Mouse (Mus musculus) heart, adult 2 months (tissue): ENCODE measurements at regions not wholly inside any gene's neighbourhood (a gene's known extent, or its start where the extent isn't known, plus 50 kb on each side); places are given as distances from the start of the nearest gene placed in this dataset.

Experiments
- CTCF ChIP-seq: fragments of 200-600 bp; IDR thresholded peaks from 2 replicates; pipeline ENCODE4 v1.8.1; 2022; ENCODE audit warnings: antibody characterized with exemption, mild to moderate bottlenecking, moderate library complexity
- EP300 ChIP-seq: fragments of 200-500 bp; IDR thresholded peaks from 2 replicates; pipeline ENCODE4 v1.6.1; 2011; ENCODE audit warnings: low read depth, low read length, control low read depth; ENCODE audit not compliant: insufficient read depth
- POLR2A ChIP-seq: fragments of 200-500 bp; IDR thresholded peaks from 2 replicates; pipeline ENCODE4 v1.6.1; 2011; ENCODE audit warnings: mild to moderate bottlenecking, low read depth, low read length, control low read depth; ENCODE audit not compliant: insufficient read depth

DNA sequence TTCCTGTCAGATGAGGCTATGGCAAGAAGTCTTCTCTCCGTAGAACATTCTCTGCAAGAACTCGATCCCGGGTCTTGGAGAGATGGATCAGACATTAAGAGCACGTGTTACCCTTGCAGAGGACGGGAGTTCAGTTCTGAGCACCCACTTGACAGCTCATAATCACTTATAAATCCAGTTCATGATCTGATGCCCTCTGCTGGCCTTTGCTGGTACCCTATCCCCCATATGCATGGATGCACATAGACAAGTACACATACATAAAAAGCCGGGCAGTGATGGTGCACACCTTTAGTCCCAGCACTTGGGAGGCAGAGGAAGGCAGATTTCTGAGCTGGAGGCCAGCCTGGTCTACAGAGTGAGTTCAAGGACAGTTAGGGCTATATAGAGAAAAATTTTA lies 136.2 kb downstream of the Emp1 start:
- no peak for TF ChIP-seq POLR2A
- TF ChIP-seq EP300, result no peak
- TF ChIP-seq CTCF, result no peak
